Mouse (Mus musculus) heart, postnatal 4 days (tissue): ENCODE data around the gene Pcdh15. TPM values are rescaled to one million over a fixed set of nuclear protein-coding genes. Genes with fewer than 3 reads are reported as not detected.

Experiments used
- DNase-seq: peaks from one replicate; pipeline ENCODE4 v3.0.0; 2021
- total RNA-seq, 2 experiments: library from RNA; stranded (reverse); gene quantifications; 2 replicates each; pipeline ENCODE4 v1.2.3; 2021

Pcdh15 gene
- total RNA-seq, 2 experiments from 2014 or later: 0.54 to 0.74 TPM

- no peak for DNase-seq
Observed at GRCm38 (mm10) chr10:74591799-74592198, 1492.7 kb downstream of the Pcdh15 start.

GRCm38 (mm10) chr10:74607683-74608082, 1508.5 kb downstream of the Pcdh15 start:
- DNase-seq: no peak

GRCm38 (mm10) chr10:74621837-74622236, 1522.7 kb downstream of the Pcdh15 start:
- no peak for DNase-seq

GRCm38 (mm10) chr10:74625715-74626114, 1526.6 kb downstream of the Pcdh15 start:
- no peak for DNase-seq

GRCm38 (mm10) chr10:74626596-74626995, 1527.5 kb downstream of the Pcdh15 start:
- DNase-seq: no peak

GRCm38 (mm10) chr10:74631314-74631713, 1532.2 kb downstream of the Pcdh15 start:
- DNase-seq: no peak

GRCm38 (mm10) chr10:74637040-74637439, 1537.9 kb downstream of the Pcdh15 start:
- DNase-seq: no peak

- peak; percentile 26 for DNase-seq
Observed at GRCm38 (mm10) chr10:74642125-74642524, 1543.0 kb downstream of the Pcdh15 start.

- DNase-seq: no peak
Observed at GRCm38 (mm10) chr10:74663171-74663570, 1564.0 kb downstream of the Pcdh15 start.

GRCm38 (mm10) chr10:74680016-74680491, 1580.9 kb downstream of the Pcdh15 start:
- no peak for DNase-seq

GRCm38 (mm10) chr10:74680559-74680958, 1581.4 kb downstream of the Pcdh15 start:
- no peak for DNase-seq
